Mouse (Mus musculus): ENCODE results near the gene Oog2. TPM values are rescaled to one million over a fixed set of nuclear protein-coding genes. Genes with fewer than 3 reads are reported as not detected.
"Not testable (repeated sequence)": the region's sequence is repeated elsewhere in the genome, so short reads cannot be mapped to it uniquely, and the experiment has no call there.

Gene Oog2
- not detected in 2 replicates for total RNA-seq (2012; rRNA removed)
- not detected for polyA plus RNA-seq (2012; ENCODE audit: insufficient read depth in 1 of 2, insufficient read length in 2 of 2, low read depth in 1 of 2, low replicate concordance in 2 of 2, missing spikeins in 1 of 2)

DNA sequence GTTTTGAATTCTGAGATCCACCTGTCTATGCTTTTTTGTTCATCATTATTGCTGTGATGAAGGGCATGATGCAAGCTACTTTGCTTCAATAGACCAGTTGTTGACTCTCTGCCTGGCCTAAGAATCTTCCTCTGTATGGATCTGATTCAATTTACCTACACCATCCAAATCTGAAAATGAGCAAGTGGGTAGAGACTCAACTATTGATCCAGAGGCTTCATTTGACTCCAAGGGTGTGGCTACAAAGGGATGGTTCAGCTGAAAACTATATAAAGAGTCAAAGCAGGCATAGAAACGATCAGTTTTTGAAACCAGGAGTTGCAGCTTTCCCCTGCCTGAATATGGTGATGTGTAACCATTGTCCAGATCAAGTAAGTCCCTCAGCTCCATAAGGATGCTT is at the start of gene Oog2:
Gene Oog2, plus strand, starts transcription at position 301 of the 400 bp plus-strand sequence.
- no peak for DNase-seq (ENCODE audit: low read depth, low spot score)
- H3K9ac ChIP-seq (ENCODE audit: control insufficient read depth, low read depth, low read length, poor library complexity, severe bottlenecking) = no peak within 1 kb of the TSS
- H3K27ac ChIP-seq (ENCODE audit: control insufficient read depth, low read depth, low read length) = no peak within 1 kb of the TSS
- no peak within 1 kb of the TSS for H3K4me3 ChIP-seq (ENCODE audit: control insufficient read depth in 1 of 2, insufficient read depth in 1 of 2, low read depth in 2 of 2, low read length in 2 of 2)
- H3K79me2 ChIP-seq (ENCODE audit: control insufficient read depth, insufficient read depth, low read length, poor library complexity) = no peaks in the 10 kb centered on the region
- no peaks in the 10 kb centered on the region for H3K36me3 ChIP-seq (ENCODE audit: control insufficient read depth in 1 of 2, insufficient read depth in 2 of 2, low read length in 2 of 2)
- TF ChIP-seq JUND (IDR thresholded peaks at IDR 0.05; ENCODE audit: low read depth, low read length) = no peak
- no peak for TF ChIP-seq MAX (IDR thresholded peaks at IDR 0.05; ENCODE audit: low read length)
- TF ChIP-seq HCFC1 (IDR thresholded peaks at IDR 0.05; ENCODE audit: low read depth, low read length) = no peak
- TF ChIP-seq BHLHE40 (IDR thresholded peaks at IDR 0.05; ENCODE audit: borderline replicate concordance, low read depth, low read length) = no peak
- no peak for TF ChIP-seq TBP (IDR thresholded peaks at IDR 0.05; ENCODE audit: low read depth, low read length)
- no peak for TF ChIP-seq MEF2A (IDR thresholded peaks at IDR 0.05; ENCODE audit: extremely low read depth, insufficient replicate concordance, low read depth, low read length, poor library complexity, severe bottlenecking)
- no peak for TF ChIP-seq ZC3H11A (IDR thresholded peaks at IDR 0.05; ENCODE audit: low read depth, low read length)
- no peak for TF ChIP-seq EP300 (IDR thresholded peaks at IDR 0.05; ENCODE audit: low read depth in 1 of 2, low read length in 2 of 2)
- no peak for TF ChIP-seq E2F4 (IDR thresholded peaks at IDR 0.05; ENCODE audit: borderline replicate concordance, low read depth, low read length)
- no peak for TF ChIP-seq ETS1 (IDR thresholded peaks at IDR 0.05; ENCODE audit: low read depth, low read length)
- no peak for TF ChIP-seq GABPA (IDR thresholded peaks at IDR 0.05; ENCODE audit: low read depth, low read length)
- no peak for TF ChIP-seq TCF12 (IDR thresholded peaks at IDR 0.05; ENCODE audit: low read depth, low read length)
- TF ChIP-seq NELFE (IDR thresholded peaks at IDR 0.05; ENCODE audit: low read depth, low read length) = no peak
- no peak for TF ChIP-seq ELF1 (IDR thresholded peaks at IDR 0.05; ENCODE audit: low read depth, low read length)
- TF ChIP-seq USF2 (IDR thresholded peaks at IDR 0.05; ENCODE audit: borderline replicate concordance in 1 of 2, insufficient read depth in 1 of 2, low read depth in 1 of 2, low read length in 2 of 2) = no peak
- TF ChIP-seq ZKSCAN1 (IDR thresholded peaks at IDR 0.05; ENCODE audit: low read depth, low read length) = no peak
- no peak for TF ChIP-seq NRF1 (IDR thresholded peaks at IDR 0.05; ENCODE audit: insufficient read depth, low read depth, low read length, poor library complexity, severe bottlenecking)
- no peak for TF ChIP-seq POLR2AphosphoS5 (IDR thresholded peaks at IDR 0.05; ENCODE audit: borderline replicate concordance, low read depth, low read length)
- no peak for TF ChIP-seq ZMIZ1 (IDR thresholded peaks at IDR 0.05; ENCODE audit: low read depth, low read length)
- H3K9me3 ChIP-seq (replicated peaks; ENCODE audit: insufficient read depth, low read length) = no peaks in the 10 kb centered on the region
- H3K27me3 ChIP-seq (ENCODE audit: control insufficient read depth in 1 of 2, insufficient read depth in 2 of 2, low read length in 2 of 2) = no peaks in the 10 kb centered on the region
- no peaks in the 10 kb centered on the region for H3K4me1 ChIP-seq (ENCODE audit: control insufficient read depth in 1 of 2, insufficient read depth in 2 of 2, low read length in 2 of 2)

DNA sequence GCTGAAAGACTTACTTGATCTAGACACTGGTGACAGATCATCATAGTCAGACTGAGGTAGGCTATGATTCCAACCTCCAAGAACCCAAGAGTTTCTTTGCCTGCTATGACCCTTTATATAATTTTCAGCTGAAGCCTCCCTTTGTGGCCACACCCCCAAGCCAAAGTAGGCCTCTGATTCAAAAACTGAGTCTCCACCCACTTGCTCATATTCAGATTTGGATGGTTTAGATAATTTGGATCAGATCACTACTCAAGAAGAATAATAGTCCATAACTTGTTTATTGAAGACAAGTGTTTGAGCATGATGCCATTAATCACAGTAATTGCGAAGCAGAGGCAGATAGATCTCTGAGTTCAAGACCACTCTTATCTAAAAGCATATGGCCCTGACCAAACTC is 28.0 kb upstream of the Oog2 start, which contains the start of gene Oog3:
Gene Oog3, minus strand, starts transcription at position 101 of the 400 bp plus-strand sequence.
- Histone ChIP-seq H3K27ac (ENCODE audit: control insufficient read depth, low read depth, low read length) (no peak within 1 kb of the TSS), H3K36me3 (ENCODE audit: control insufficient read depth in 1 of 2, insufficient read depth in 2 of 2, low read length in 2 of 2) (no peaks in the 10 kb centered on the region), H3K9ac (ENCODE audit: control insufficient read depth, low read depth, low read length, poor library complexity, severe bottlenecking) (no peak within 1 kb of the TSS), H3K27me3 (ENCODE audit: control insufficient read depth in 1 of 2, insufficient read depth in 2 of 2, low read length in 2 of 2) (no peaks in the 10 kb centered on the region), H3K79me2 (ENCODE audit: control insufficient read depth, insufficient read depth, low read length, poor library complexity) (no peaks in the 10 kb centered on the region), H3K4me1 (ENCODE audit: control insufficient read depth in 1 of 2, insufficient read depth in 2 of 2, low read length in 2 of 2) (no peaks in the 10 kb centered on the region), H3K9me3 (replicated peaks; ENCODE audit: insufficient read depth, low read length) (no peaks in the 10 kb centered on the region), H3K4me3 (ENCODE audit: control insufficient read depth in 1 of 2, insufficient read depth in 1 of 2, low read depth in 2 of 2, low read length in 2 of 2) (no peak within 1 kb of the TSS)
- TF ChIP-seq USF2 (IDR thresholded peaks at IDR 0.05; ENCODE audit: borderline replicate concordance in 1 of 2, insufficient read depth in 1 of 2, low read depth in 1 of 2, low read length in 2 of 2) (no peak), MYC (IDR thresholded peaks at IDR 0.05; ENCODE audit: low read depth, low read length) (no peak), ETS1 (IDR thresholded peaks at IDR 0.05; ENCODE audit: low read depth, low read length) (no peak), POLR2AphosphoS5 (IDR thresholded peaks at IDR 0.05; ENCODE audit: borderline replicate concordance, low read depth, low read length) (no peak), GABPA (IDR thresholded peaks at IDR 0.05; ENCODE audit: low read depth, low read length) (no peak), JUND (IDR thresholded peaks at IDR 0.05; ENCODE audit: low read depth, low read length) (no peak)
- no peak for DNase-seq (ENCODE audit: low read depth, low spot score)

DNA sequence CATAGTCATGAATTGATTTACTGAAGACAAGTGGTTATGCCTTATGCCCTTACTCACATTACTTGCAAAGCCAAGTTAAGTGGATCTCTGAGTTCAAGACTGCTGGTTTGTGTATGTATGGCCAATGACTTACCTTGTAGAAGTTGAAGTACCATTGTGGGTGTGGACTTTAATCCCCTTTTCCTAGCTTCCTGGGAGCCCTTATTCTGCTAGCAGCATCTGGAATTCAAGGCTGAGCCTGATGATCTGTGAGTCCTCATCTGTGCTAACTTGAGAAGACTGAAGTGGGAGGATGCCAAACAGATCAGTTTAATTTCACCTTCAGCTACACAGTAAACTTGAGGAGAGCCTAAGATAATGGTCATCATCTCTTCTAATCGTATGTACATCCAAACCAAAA is 22.7 kb downstream of the Oog2 start, which contains the start of gene C87977:
Gene C87977, minus strand, starts transcription at position 101 of the 400 bp plus-strand sequence.
- DNase-seq (ENCODE audit: low read depth, low spot score); H3K4me1 ChIP-seq (ENCODE audit: control insufficient read depth in 1 of 2, insufficient read depth in 2 of 2, low read length in 2 of 2); H3K9me3 ChIP-seq (replicated peaks; ENCODE audit: insufficient read depth, low read length); H3K4me3 ChIP-seq (ENCODE audit: control insufficient read depth in 1 of 2, insufficient read depth in 1 of 2, low read depth in 2 of 2, low read length in 2 of 2); H3K9ac ChIP-seq (ENCODE audit: control insufficient read depth, low read depth, low read length, poor library complexity, severe bottlenecking); H3K36me3 ChIP-seq (ENCODE audit: control insufficient read depth in 1 of 2, insufficient read depth in 2 of 2, low read length in 2 of 2); H3K79me2 ChIP-seq (ENCODE audit: control insufficient read depth, insufficient read depth, low read length, poor library complexity); H3K27me3 ChIP-seq (ENCODE audit: control insufficient read depth in 1 of 2, insufficient read depth in 2 of 2, low read length in 2 of 2); H3K27ac ChIP-seq (ENCODE audit: control insufficient read depth, low read depth, low read length): not testable (repeated sequence)

Data from MEL (cell line).